Mouse (Mus musculus) kidney, adult 9 months (tissue): ENCODE data around the gene Rex1bd.
A peak's percentile ranks its signal among the peaks of the same experiment; 100 is the strongest.

Source experiments
- DNase-seq: peaks from one replicate; pipeline ENCODE4 v3.0.0; 2022

The Rex1bd gene

DNA sequence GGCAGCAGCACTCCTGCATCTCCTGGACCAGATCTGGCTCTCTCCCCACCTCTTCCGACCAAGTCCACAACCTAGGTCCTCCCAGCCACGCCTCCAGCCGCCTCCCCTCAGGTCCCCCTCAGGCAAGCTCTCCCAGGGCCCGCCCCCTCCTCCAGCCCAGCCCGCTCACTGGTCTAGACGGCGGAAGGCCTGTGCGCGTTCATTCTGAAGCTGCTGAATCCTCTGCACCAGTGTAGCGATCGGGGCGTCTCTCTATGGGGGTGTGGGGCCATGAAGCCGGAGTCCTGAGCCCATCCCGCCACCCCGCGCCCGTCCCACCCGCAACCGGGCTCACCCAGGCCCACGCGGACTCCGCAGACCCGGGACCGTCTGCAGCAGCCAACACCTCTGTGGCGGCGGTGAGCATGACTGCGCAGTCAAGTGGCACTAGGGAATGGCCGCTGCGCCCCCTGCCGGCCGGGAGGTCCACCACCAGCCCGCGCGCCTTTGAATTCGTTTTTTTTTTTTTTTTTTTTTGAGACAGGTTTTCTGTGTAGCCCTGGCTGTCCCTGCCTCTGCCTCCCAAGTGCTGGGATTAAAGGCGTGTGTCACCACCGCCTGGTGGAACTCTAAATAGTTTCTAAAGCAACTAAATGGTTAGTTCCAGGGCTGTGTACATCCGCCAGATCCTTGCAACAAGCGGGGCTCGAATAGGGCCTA lies at the start of gene Rex1bd:
Rex1bd (minus strand) TSS at position 425 of the 699 bp plus-strand sequence.
- DNase-seq: peak; percentile 96

DNA sequence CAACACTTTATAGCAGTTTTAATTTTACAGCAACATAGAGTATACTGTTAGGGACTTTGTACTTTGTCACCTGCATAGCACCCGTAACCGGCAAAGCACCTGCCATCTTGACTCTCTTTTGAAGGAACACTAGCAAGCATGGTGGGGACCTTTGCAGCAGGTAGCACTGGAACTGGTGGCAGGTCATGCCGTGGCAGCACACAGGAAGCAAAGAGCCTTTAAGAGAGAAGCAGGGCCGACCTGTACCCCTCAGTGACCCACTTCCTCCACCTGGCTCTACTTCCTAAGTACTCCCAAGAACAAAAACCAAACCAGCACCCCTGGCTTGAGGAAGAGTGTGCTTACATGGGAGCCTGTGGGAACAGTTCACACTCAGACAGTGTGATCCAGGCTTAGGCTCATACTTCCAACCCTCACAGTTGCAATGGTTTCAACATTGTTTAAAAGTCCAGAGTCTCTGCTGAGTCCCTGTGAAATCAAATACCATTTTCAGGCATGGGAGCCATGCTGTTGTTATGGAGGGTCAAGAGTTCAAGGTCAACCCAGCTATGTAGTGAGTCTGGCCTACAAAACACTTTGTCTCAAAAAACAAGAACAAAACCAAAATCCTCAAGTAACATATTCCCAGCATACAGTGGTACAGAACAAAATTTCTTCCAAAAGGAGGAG lies 48.7 kb upstream of the Rex1bd start:
- DNase-seq: no peak

DNA sequence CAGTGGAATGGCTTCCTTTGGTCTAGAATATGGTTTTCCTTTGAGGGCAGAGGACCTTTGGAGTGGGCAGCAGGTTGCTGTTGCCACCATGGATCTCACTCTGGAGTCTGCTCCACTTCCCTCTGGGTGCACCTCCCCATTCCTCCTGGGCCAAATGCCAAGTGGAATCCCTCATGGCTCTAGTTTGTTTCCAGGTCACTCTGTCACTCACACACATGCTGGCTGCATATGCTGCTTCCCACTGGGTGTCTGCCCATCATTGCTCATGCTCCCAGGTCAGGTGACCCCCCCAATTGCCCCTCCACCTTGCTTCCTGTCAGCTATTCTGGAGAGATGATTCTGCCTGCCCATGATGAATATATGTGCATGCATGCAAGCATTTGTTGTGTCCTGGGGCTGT lies 47.2 kb upstream of the Rex1bd start:
- peak; percentile 68 for DNase-seq

DNA sequence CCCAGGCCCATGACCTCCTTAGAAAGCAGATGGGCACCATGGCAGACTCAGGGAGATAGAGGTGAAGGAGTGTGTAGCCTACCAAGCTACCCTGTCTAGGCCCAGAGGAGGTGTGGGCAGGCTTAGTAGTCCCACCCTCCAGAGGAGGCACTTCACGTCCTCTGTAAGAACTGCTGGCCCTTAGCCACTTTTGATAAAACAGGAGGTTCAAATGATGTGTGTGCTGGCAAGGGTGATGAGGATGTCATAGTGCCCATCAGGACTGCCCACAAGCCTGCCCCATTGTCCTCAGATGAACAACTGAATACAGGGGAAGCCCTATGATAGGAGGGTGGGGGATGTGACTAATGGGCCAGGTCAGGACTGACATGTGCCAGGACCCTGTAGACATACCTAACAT lies 46.3 kb upstream of the Rex1bd start:
- DNase-seq: no peak

DNA sequence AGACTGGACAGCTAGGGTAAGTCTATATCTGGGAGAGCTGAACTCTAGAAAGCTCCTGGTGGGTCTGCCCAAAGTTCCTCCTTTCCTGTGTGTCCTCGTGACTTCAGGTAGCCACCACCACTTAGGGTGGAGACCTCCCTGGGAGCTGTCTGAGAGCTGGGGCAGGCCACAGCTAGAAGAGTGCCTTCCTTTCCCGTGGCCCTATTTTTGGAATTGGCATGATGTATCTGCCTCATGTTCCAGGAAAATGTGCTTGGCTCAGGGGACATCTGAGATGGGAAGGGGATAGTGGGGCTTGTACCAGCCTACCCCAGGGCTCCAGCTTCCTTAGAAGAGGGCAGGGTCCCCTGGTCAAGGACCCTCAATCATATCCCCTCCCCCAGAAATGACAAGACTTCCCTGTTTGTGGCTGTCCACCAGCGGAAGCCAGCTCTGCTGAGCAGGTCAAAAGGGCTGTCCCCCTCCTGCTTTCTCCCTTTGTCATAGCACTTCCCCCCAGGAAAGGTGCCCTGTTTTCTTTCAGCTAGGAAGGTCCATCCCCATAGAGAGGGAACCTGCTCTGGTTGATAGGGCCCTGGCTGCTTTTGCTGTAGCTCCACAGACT lies 45.1 kb upstream of the Rex1bd start:
- no peak for DNase-seq

DNA sequence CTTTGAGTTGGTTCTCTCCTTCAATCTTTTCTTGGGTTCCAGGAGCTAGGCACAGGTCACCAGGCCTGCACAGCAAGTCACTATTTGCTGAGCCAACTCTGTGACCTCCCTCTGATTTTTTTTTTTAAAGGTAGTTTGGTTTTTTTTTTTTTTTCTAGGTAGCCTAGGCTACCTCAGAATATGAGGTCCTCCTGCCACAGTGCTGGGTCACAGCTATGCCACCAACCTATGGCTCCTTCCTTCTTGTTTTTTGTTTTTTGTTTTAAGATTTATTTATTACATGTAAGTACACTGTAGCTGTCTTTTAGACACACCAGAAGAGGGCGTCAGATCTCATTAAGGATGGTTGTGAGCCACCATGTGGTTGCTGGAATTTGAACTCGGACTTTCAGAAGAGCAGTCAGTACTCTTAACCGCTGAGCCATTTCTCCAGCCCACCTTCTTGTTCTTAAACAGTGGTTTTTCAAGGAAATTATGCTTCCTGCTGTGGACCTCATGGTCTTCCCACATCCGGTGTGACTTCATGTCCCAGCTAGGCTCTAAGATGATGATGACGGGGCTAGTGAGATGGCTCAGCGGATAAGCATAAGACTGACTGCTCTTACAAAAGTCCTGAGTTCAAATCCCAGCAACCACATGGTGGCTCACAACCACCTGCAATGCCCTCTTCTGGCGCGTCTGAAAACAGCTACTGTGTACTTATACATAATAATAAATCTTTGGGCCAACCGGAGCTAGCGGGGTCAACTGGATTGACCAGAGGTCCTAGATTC lies 43.0 kb upstream of the Rex1bd start:
- no peak for DNase-seq

DNA sequence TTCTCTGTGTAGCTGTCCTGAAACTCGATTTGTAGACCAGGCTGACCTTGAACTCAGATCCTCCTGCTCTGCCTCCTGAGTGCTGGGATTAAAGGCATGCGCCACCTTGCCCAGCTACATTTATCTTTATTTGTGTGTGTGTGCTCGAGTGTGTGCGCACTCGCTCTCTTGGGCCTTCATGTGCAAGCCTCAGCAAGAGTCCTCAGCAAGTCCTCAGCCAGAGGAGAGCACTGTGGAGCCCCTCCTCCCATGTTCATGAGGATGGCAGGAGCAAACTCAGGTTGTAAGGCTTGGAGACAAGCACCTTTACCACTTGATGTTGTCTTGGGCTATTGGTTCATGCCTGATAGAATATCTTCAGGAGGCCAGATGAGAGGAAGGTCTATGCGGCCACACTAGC lies 41.2 kb upstream of the Rex1bd start:
- no peak for DNase-seq

DNA sequence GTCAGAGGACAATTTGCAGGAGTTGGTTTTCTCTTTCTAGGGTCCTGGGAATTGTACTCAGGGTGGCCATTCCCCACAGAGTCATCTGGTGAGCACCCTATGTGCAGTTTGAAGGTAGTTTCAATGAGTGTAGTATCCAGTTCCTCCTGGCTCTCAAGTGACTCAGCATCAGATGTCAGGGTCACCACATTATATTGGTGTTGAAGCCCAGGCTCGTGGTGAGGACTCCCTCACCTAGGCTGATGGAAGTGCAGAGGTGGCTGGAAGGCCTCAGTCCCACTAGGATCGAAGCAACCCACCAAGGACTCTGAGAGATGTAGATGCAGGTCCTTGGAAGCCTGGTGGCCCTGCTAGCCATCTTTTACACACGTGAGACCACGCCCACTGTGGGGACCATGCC lies 39.9 kb upstream of the Rex1bd start:
- DNase-seq: no peak

DNA sequence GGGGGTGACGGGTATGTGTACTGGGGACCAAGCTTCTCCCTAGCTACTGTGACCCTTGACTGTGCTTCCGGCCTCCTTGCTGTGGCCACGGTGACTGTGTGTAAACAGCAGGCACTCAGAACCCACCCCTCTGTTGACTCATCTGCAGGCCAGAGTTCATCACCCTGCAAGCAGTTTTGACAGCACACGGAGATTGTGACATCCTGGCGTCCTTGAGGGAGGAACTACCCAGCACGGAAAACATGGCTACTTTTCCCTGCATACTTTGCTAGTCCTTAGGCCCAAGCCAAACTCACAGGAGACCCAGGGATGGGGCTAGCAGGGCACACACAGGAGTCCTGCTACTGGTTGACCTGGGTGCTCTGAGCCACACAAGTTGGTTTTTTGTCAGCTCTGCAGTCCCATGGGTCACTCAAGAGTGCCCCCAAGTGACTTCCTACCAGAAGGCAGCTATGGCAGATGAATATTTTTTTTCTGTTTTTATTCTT lies 37.7 kb upstream of the Rex1bd start:
- DNase-seq: peak; percentile 50

DNA sequence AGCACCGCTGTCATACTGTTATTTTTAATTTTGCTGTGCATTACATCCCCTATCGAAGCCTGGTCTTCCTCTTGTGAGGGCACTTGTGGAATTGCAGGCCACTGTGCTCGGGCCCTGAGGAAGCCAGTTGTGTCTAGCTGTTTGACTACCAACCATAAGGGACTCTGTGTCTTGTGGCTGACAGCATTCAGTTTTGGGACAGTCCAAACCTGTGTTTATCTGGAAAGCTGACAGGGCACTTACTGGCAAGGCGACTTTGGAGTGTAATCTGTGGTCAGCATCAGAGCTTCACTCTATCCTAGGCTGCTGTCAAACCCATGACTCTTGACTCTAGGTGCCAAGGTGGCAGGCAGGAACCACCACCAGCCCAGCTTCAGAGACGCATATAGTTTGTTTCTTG lies 34.5 kb upstream of the Rex1bd start:
- no peak for DNase-seq

DNA sequence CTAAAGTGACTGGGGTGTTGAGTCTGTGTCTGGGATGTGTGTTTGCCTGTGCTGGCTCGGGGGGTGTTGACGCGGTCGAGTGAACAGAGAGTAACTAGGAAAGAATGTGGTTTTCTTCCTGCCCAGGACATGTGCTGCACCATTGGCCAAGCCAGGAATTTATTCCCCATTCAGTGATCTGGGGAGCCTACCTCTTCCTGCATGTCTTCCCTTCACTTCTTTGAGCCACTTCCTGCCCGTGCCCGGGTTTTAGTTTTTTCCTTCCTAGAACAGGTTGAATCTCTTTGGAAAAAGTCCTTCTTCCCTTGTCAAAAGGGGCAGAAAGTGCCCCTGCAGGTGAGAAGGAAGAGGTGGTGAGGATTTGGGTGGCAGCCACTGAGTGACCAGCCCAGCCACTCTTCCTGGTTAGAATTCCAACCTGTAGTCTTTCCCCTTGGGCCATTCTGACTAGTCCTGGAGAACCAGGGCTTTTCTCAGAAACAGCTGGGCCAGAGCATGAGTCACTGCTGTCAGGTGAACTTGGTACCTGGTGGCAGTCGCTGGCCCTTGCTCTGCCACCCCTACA lies 34.0 kb upstream of the Rex1bd start:
- peak; percentile 62 for DNase-seq

DNA sequence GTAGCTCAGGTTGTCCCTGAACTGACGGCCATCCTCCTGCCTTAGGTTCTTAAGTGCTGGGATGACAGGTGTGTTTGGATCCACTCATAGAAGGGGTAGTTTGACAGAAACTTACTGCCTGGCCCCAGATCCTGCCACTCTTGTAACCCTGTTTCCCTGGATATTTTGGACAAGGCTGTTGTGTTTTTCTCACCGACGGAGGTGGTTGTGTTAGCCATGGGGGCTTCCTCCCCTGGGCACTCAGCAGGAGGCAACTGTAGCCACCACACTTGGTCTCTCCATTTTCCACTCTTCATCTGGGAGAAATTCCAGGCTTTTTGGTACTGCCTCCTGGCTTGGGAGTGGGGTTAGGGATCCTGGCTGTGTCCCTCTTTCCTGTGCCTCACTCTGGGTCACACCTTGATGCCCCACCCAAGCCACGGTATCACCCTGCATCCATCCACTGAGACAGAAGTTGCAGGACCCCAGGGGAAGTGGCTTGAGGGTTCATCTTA lies 33.5 kb upstream of the Rex1bd start:
- DNase-seq: no peak

DNA sequence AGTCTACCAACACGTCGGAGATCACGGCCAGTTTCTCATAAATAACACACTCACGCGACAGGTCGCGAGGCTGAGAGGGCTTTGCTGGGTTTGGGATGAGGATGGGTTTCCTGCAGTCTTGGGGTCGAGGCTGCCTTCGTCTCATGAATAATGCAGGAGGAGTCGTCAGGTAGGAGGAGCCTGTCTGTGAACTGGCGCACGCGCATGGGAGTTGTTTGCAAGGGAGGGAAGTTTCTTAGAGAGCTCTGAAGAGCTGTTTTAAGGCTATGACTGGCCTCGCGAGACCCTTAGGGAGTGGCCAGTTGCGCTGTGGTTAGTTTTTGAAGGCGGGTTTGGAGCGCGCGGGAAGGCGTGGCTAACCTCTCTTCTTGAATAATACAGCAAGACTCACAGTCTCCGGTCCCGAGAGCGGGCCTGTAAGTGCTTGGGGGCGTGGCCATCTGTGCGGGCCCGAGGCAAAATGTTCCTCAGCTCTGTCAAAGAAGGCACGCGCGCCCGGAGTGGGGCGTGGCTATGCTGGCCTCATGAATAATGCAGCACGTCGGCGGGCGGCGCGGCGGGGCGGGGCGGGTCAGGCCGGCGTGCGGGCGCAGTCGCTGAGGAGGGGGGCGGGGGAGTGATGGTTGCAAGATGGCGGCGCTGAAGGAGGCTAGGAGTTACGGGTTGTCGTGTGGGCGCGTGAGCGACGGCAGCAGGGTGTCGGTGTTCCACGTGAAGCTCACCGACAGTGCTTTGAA lies 32.7 kb upstream of the Rex1bd start, which contains the start of gene Ell:
Ell (plus strand) TSS at position 381 of the 737 bp plus-strand sequence.
- peak; percentile 100 for DNase-seq

DNA sequence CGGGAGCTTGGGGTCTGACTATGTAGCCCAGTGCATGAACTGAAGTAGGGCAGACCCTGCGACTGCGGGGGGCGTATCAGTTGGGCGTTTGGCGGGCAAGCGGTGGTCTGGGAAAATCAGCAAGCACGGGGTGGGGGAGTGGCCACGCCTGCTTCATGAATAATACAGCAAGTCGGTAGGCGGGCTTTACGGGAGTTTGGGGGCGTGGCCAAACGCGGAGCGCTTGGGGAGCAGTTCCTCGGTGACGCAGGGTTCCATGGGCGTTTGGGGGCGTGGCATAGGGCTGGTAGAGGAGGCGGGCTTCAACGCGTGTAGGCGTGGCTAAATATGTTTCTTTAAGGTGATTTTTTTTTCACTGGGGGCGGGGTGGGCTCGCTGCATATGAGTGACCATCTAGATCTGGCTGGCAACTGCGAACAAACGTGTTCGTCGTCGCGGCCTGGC lies 32.1 kb upstream of the Rex1bd start:
- peak; percentile 100 for DNase-seq

DNA sequence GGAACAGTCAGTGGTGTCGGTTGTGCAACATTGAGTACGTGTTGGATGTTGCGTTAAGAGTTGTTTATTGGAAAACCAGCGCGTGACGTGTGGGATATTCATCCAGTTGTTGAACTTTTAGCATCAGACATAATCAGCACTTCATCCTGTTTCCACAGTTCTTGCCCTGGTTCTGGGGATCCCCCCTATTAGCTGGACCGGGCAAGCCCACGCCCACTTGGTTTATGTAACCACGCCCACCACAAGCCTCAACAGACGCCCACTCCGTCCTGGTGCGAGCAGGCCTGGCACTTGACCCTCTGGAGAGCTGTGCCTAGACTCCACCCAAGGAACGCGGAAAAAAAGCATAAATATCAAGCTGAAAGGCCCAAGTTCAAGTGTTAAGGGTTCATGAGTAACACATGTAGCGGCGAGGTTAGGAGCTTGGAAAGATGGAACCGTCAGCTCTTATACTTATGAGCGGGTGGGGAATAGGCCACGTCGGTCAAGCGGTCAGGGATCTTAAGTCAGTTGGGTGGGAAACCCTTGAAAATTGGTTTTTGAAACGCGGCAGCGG lies 31.6 kb upstream of the Rex1bd start:
- peak; percentile 80 for DNase-seq

DNA sequence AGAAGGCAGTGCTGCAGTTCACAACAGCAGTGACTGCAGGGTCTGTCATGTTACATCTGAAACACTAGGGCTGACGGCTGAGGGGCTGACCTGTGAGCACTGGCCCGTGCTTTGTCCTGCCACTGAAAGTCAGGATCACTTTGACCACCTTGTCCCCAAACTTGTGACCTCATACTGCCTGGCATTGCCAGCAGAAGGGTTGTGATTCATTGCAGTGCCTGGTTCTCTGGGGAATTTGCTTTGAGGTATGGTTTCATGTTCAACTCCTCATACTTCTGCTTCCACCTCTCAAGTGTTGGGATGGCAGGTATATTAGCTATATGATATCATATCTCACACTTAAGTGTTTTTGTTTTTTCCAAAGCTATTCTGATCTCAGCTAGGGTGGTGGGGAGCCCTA lies 29.1 kb upstream of the Rex1bd start:
- no peak for DNase-seq

DNA sequence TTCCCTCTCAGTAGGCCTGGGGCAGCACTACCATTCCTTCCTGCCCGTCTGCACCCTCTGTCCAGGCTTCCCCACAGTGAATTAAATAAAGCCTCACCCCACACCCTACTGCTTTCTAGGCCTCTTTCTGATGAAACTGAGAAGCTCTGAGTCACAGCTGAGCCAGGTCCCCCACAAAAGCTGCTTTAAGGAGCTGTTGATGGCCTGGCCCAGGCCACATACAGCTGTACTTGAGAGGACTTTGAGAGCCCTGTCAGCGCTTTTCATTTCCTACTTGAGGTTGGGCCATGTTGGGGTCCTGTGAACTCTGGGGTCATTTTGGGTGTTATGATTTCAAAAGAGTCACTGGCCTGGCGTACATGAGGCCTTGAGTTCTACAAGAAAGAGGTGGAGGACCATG lies 28.7 kb upstream of the Rex1bd start:
- DNase-seq: no peak

DNA sequence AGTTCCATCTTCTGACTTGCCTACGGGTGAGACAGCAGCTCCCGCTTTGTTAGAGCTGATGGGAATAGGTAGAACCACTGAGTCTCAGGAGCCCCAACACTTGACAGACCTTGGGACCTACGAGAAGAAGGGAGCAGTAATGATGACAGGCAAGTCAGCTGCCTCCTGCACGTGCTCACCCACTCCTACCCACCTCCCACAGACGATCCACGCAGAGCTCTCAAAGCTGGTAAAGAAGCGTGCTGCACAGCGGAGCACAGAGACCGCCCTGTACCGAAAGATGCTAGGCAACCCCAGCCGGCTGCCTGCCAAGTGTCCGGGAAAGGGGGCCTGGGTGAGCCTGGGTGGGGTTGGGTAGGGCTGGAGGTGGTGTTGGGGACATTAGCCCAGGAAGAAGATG lies 27.7 kb upstream of the Rex1bd start:
- DNase-seq: no peak

DNA sequence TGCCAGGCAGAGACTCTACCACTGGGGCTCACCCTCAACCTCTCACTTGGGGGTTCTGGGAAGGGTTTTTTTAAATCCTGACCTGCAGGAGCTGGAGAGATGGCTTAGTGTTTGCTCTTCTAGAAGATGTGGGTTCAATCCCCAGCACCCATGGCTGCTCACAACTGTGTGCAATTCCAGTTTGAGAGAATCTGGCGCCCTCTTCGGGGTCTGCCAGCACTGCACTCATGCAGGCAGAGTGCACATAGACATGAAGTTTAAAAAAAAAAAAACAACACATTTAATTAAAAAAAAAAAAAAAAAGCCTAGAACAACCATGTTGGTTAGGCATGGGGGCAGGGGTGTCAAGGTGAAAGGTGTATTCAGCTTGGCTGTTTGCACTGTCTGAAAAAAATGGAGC lies 23.8 kb upstream of the Rex1bd start:
- no peak for DNase-seq

DNA sequence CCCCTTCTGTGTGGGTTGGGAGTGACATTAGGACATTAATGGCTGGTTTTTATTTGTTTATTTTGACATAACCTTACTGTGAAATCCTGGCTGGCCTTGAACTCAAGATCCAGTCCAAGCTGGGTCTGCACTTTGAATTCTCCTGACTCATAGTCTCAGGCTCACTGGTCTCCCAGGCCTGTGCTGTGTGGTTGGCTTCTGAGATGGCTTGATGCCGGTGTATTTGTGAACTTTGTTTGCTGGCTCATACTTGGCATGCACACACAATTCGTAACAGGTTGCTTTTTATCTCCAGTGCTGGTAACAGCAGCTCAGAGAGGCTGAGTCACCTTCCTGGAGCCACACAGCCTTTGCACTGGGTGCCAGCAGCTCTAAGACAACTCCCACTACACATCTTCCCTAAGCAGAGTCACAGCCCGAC lies 23.2 kb upstream of the Rex1bd start:
- peak; percentile 52 for DNase-seq

DNA sequence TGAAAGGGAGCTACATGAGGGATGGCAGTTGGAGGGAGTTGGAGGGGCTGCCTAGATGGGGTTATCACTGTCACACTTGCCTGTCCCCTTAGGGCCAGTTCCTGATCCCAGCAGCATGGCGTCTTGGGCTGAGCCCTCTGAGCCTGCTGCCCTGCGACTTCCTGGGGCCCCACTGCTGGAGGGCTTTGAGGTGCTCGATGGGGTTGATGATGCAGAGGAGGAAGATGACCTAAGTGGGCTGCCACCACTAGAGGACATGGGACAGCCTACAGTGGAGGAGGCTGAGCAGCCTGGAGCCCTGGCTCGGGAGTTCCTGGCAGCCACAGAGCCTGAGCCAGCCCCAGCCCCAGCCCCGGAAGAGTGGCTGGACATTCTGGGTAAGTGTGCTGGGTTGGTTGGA lies 22.7 kb upstream of the Rex1bd start:
- no peak for DNase-seq
